Mouse (Mus musculus): ENCODE data around the gene Tomm40.
"Not testable (repeated sequence)": the region's sequence is repeated elsewhere in the genome, so short reads cannot be mapped to it uniquely, and the experiment has no call there.

Gene Tomm40

GRCm38 (mm10) chr7:19702859-19703555, 12.2 kb downstream of the Tomm40 start:
- DNase-seq: no peak

- DNase-seq: peak; percentile 90
Observed at GRCm38 (mm10) chr7:19701069-19701761, 14.0 kb downstream of the Tomm40 start.

- DNase-seq: no peak
Observed at GRCm38 (mm10) chr7:19700299-19701068, 14.8 kb downstream of the Tomm40 start.

- no peak for DNase-seq
Observed at GRCm38 (mm10) chr7:19699827-19700148, 15.4 kb downstream of the Tomm40 start.

- DNase-seq: peak; percentile 63
Observed at GRCm38 (mm10) chr7:19698907-19699826, 16.1 kb downstream of the Tomm40 start, which contains the start of gene Apoe. Gene Apoe, minus strand, starts transcription at chr7:19699188.

- DNase-seq: no peak
Observed at GRCm38 (mm10) chr7:19697949-19698906, 17.0 kb downstream of the Tomm40 start.

GRCm38 (mm10) chr7:19696336-19696873, 18.8 kb downstream of the Tomm40 start:
- DNase-seq: no peak

- no peak for DNase-seq
Observed at GRCm38 (mm10) chr7:19695881-19696280, 19.4 kb downstream of the Tomm40 start.

GRCm38 (mm10) chr7:19695213-19695594, 20.0 kb downstream of the Tomm40 start:
- DNase-seq: no peak

GRCm38 (mm10) chr7:19694336-19695212, 20.7 kb downstream of the Tomm40 start:
- DNase-seq: no peak

GRCm38 (mm10) chr7:19693421-19693820, 21.8 kb downstream of the Tomm40 start:
- peak; percentile 75 for DNase-seq

GRCm38 (mm10) chr7:19691873-19692865, 23.1 kb downstream of the Tomm40 start, which contains the start of gene Apoc1:
Gene Apoc1, minus strand, starts transcription at chr7:19692660.
- peak; percentile 85 for DNase-seq

- DNase-seq: peak; percentile 32
Observed at GRCm38 (mm10) chr7:19691434-19691833, 23.8 kb downstream of the Tomm40 start.

GRCm38 (mm10) chr7:19690845-19691244, 24.4 kb downstream of the Tomm40 start:
- DNase-seq: no peak

GRCm38 (mm10) chr7:19688611-19689010, 26.6 kb downstream of the Tomm40 start:
- DNase-seq: no peak

- DNase-seq: no peak
Observed at GRCm38 (mm10) chr7:19688101-19688500, 27.1 kb downstream of the Tomm40 start.

- DNase-seq: not testable (repeated sequence)
Observed at GRCm38 (mm10) chr7:19686927-19687583, 28.2 kb downstream of the Tomm40 start.

GRCm38 (mm10) chr7:19686521-19686920, 28.7 kb downstream of the Tomm40 start:
- DNase-seq: no peak

Data from lung, postnatal 36 days (tissue).